Mouse (Mus musculus) spleen, adult 2 months (tissue): Measurements from ENCODE around the gene Ccdc149.

Source experiments
- CTCF ChIP-seq: fragments of 200-500 bp; IDR thresholded peaks from 2 replicates; pipeline ENCODE4 v1.5.1; 2011; ENCODE audit warnings: mild to moderate bottlenecking, inconsistent platforms; ENCODE audit not compliant: insufficient read depth, insufficient read length, insufficient replicate concordance; ENCODE audit errors: extremely low read depth
- POLR2A ChIP-seq: fragments of 200-500 bp; IDR thresholded peaks from 2 replicates; pipeline ENCODE4 v1.6.1; 2011; ENCODE audit warnings: low read depth, low read length, inconsistent platforms

GRCm38 (mm10) chr5:52440278-52440677 is 31.0 kb downstream of the Ccdc149 start:
- TF ChIP-seq CTCF, result no peak
- TF ChIP-seq POLR2A, result no peak
